Mouse (Mus musculus) large intestine, adult 2 months (tissue): ENCODE measurements around the gene Oard1. TPM values are rescaled to one million over a fixed set of nuclear protein-coding genes. Genes with fewer than 3 reads are reported as not detected.

Experiments
- DNase-seq: peaks from one replicate; pipeline ENCODE4 v3.0.0-alpha.2; 2012; ENCODE audit warnings: low read depth, low spot score
- WGBS: fragments of 180-500 bp; shearing (Covaris S2); methylation state at CpG from one replicate; pipeline ENCODE4 v1.1.7; 2018; 5-methylcytosine and 5-hydroxymethylcytosine counted together
- polyA plus RNA-seq: library from polyadenylated mRNA; depleted of rRNA; stranded (reverse); fragments of >200 nt; gene quantifications from 2 replicates; pipeline ENCODE4 v1.2.3, GENCODE M21; 2012; rRNA removed

Oard1 gene
- 13.4 and 15.1 TPM in 2 replicates for polyA plus RNA-seq

DNA sequence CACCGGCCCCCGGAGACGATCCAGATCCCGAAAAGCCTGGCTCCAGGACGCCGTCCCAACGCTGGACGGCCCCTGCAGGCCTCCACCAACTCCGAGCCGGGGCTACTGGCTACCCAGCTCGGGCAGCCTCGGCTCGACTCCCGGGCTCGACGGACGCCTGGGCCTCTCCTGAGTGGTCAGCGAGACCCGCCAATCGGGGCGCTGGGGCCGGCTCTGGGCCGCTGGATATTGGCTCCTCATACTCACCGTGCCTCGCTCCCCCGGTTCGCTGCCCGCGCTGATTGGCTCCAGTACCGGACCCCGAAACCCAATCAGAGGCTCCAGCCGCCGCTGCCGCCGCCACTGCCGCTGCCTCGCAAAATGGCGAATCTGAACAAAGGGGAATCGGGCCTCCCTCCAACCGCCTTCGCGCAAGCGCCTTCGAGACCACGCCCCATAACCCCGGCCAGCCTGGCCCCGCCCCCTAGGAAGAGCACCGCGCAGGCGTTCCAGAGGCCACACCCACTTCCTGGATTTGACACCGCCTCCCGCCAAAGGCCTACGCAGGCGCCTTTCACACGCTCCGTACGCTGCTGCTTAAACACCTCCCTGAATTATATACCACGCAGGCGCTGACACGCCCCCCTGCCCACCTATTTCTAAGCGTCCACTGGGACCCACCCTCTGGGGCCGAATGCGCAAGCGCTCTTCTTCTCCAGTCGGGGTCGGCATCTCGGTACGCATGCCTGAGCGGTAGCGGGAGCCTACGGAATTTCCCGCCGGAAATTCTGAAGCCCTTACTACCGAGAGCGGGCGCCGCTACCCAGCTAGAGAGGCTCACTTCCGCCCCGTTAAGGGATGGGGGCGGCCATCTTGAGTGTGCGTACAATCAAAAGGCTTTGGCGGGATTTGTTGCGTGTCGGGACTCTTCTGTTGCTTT, at the start of gene Oard1, which contains the start of gene Nfya:
TSS of gene Oard1 (plus strand) at position 635 of the 919 bp plus-strand sequence.
TSS of gene Nfya (minus strand) at position 527 of the 919 bp plus-strand sequence.
- peak; percentile 95 for DNase-seq
- WGBS = under 1% methylated on average over 84 of the region's 84 CpGs

DNA sequence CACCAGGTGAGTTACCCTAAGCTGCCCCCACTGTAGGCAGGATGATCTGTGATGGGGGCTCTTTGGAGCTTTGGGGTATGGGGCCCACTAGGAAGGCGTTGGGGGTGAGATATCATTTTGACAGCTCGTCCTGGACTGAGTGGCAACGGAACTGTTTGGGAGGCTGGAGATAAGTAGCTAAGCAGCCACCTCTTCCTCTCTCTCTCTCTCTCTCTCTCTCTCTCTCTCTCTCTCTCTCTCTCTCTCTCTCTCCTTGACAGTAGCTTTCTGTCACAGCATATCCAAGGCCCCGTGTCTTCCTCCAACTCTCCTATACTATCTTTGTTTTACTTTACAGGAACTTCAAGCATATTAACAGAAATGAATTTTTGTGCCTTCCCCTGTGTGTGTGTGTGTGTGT, 49.4 kb upstream of the Oard1 start:
- WGBS = 65% methylated on average over 4 of the region's 4 CpGs
- no peak for DNase-seq

DNA sequence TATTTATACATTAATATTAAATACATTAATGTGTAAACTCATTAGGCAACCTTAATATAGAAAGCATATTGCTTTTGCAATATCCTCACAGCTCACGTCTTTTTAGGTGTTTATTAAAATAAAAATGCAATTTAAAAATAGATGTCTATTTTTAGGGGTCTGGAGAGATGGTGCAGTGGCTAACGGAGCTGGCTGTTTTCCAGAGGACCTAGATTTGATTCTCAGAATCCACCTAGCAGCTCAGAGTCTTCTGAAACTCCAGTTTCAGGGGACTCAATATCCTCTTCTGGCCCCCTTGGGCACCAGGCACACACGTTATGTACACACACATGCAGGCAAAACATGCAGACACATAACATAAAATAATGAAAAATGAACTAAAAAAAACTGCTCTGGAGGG, 47.5 kb upstream of the Oard1 start:
- DNase-seq = no peak
- 63% methylated on average over 3 of the region's 3 CpGs for WGBS

DNA sequence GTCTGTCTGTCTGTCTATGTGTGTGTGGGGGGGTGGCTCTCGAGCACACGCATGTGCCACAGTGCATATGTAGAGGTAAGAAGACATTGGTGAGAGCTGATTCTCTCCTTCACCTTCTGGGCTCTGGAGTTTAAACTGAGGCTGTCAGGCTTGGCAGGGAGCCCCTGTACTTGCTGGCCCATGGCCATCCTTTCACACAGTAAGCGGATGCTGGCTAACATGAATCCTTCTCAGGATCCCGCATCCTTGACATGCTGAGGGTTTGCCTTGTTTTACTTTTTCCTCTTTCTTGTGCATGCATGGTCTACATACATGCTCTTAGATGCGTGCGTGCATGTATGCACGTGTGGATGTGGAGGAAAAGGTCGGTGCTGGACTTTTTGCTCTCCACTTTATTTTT, 46.8 kb upstream of the Oard1 start:
- no peak for DNase-seq
- WGBS = 79% methylated on average over 8 of the region's 8 CpGs

DNA sequence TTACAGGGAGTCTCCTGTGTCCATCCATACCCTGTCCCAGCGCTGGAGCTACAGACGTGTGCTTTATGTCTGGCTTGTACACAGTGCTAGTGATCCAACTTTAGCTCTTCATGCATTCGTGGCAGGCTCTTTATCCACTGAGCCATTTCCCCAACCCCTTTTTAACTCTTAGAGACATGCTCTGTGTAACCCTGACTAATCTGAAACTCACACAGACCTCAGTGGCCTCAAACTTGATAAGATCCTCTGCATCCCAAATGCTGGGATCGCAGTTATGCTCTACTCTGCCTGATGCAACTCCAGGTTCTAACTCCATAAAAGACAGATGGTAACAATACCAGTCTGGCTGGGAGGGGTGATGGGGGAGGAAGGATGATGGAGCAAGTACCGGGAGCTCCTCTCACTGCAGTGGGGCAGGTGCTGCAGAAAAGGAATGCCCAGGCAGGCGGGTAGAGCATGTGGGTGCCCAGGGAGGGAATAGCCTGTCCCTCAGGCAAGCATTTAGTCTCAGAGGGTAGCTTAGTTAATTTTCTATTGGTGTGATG, 46.3 kb upstream of the Oard1 start:
- 68% methylated on average over 6 of the region's 6 CpGs for WGBS
- DNase-seq = no peak

DNA sequence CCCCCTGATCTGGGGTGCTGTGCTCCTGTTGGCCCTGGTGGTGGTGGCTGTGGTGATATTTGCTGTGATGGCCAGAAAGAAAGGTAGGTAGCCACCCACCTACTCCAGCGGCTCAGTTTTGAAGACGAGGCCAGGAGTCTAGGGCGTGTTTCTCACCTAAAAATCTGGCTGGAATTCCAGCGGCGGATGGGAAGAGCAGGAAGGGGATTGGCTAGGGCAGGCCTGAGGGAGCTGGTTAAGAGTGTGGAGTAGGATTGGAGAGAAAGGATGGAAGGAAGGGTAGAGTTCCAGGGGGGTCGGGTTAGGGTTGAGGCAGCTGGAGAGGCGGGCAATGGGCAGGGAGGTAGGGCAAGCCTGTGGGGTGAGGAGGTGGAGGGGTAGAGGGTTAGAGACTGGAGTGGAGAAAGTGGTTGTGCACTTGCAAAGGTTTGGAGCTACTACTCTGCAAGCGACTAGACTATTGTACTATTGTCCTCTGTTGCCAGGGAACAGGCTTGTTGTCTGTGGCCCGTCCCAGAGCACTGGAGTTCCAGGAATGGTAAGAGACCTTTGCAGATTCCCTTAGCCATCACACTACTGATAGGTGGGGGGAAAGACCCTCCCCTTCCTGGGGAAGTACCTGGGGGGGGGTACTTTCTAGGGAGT, 44.2 kb upstream of the Oard1 start:
- WGBS = 66% methylated on average over 9 of the region's 9 CpGs
- DNase-seq = no peak

DNA sequence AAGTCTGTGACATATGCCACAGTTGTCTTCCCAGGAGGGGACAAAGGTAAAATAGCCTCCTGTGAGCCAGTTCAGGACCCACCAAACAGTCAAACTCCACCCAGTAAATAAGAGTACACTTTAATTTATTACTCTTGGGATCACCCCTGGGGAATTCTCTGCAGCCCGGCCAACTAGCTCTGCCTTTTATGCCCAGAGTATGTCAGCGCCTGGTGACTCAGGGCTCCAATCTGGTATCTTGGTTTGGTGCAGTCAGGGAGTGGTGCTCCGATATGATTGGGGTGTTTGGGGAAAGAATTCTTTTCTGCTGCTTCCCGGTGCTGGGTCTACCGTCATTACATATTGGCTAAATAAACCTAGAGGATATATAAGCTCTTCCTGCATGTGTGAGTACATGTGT, 43.0 kb upstream of the Oard1 start:
- whole genome bisulfite sequencing = 41% methylated on average over 5 of the region's 5 CpGs
- no peak for DNase-seq

DNA sequence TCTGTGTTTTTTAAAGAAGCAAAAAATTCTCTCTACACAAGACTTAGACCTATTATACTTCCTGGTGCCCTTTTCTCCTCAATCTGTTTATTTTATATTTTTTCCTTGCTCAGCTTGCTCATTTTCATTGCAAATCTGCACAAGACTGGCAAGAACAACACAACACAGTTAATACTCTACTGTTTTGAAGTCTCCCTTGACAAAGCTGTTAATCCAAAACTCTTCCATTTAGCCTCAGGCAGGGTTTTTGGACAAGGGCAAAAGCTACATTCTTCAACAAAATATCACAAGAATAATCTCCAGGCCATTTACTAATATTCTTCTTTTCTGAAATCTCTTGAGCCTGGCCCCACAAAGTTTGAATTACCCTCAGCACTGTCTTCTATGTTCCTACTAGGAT, 38.2 kb upstream of the Oard1 start:
- DNase-seq = no peak

DNA sequence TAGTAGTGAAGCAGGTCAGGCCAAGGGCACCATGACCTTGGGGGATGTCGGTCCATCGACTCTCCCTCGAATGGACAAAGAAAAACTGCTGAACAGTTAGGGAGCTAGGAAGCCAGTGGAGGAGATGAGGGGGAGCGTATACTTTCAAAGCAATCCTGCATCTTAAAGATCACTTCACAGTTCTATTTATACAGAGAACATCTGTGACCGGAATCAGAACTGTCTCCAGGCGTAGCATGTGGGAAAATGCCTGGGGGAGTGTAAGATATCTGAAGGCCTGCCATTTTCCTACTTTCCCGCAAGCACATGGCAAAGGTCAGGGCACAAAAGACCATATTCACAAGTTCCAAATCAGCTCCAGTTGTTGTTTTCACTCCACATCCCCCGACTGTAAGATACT, 36.8 kb upstream of the Oard1 start:
- no peak for DNase-seq
- 85% methylated on average over 8 of the region's 8 CpGs for WGBS

DNA sequence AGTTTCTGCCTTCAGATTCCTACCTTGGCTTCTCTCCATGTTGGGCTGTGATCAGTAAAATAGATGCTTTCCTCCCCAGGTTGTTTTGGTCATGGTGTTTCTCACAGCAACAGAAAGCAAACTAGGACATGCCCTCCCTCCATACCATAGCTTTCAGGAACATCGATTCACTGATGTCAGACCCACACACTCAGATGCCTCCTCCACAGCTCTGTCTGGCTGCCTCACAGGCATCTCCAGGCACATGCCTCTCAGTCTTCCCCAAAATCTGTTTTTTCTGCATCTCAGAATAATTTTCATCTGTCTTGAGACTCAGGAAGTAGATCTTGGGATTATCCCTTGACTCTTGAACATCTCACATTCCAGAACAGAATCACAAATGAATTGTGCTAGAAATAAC, 33.7 kb upstream of the Oard1 start:
- WGBS = 95% methylated on average over 1 of the region's 1 CpGs

DNA sequence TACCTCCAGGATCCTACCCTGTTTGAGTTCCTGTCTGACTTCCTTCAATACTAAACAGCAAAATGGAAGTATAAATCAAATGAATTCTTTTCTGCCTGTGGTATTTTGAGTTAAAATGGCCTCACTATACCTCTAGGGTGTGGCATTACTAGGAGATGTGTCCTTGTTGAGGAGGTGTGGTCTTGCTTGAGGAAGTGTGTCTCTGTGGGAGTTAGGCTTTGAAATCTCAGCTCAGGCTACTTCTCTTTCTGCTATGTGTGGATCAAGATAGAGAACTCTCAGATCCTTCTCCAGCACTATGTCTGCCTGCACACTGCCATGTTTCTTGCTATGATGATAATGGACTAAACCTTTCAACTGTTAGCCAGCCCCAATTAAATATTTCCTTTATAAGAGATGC, 30.8 kb upstream of the Oard1 start:
- no peak for DNase-seq

More for the DNA sequence above, 33.7 kb upstream of the Oard1 start:
- DNase-seq = no peak

DNA sequence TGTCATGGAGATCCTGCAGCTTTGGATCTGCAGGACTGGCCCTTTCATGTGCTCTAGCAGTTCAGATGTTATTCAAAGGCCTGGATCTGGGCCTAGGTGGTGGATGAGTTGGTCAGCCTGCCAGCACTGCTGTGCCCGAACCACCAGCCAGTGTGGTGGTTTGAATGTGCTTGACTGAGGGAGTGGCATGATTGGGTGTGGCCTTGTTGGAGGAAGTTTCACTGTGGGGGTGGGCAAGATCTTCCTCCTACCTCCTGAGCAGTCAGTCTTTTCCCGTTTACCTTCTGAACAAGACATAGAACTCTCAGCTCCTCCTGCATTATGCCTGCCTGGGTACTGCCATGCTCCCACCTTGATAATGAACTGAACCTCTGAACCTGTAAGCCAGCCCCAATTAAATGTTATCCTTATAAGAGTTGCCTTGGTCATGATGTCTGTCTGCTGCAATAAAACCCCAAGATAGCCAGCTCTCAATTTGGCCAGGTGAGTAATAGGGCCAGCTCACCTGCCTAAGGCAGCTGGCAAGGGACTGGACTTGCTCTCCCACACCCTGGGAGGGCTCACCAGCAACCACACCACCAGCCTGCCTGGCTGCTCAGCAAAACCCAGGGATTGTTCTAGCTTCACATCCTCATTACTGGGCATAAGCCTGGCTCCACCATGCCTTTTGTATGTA, 23.9 kb upstream of the Oard1 start:
- 31% methylated on average over 2 of the region's 2 CpGs for WGBS
- DNase-seq = no peak

DNA sequence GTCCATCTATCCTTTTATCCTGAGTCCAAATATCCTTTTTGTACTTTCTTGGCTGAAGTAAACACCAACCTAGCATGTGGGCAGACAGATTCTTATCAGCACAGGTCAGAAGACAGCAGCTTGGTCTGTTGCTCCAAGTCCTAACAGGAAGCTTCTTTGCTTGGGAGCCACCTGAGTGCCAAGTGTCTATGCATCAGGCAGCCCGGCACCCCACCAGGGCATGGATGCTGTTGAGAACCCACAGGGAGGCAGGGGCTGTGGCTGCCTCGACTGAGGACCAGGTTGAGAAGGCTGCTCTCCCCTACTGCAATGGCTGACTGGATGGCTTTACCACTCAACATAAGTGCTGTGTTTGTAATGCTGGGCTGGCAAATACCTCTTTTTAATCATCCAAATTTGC, 21.1 kb upstream of the Oard1 start:
- 81% methylated on average over 2 of the region's 2 CpGs for WGBS
- DNase-seq = no peak

DNA sequence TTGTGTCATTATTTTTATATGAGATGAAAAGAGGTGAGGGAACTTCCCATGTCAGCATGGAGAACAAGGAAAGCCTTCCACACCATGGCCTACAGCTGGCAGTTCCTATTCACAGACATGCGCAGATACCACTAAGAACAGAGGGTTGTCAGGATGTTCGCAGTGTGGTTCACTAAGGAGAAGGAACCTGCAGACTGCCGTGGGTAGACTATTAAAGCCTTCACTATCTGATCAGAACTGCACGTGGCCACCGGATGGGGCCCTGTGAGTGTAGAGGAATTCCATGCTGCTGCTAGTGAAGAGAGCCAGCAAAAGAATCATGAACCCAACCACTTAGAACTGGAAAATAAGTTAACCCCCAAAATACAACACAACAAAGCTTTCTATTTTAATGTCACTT, 20.4 kb upstream of the Oard1 start:
- DNase-seq = no peak
- WGBS = 92% methylated on average over 5 of the region's 5 CpGs

DNA sequence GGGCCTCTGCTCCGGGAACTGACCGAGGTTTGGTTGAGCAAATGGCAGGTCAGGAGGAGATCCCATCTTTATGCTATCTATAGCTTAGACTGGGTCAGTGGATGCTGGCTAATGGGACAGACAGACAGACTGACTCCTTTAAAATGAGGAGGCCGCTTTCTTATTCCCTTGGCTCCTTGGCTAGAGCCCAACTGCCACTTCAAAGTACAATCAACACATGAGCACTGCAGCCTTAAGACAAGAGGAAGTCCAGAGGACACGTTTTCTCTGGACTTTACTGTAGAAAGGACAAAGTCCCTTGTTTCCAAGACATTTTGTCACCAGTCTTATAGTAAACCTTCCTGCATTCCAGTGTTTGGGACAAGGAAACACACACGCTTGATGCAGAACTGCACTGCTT, 18.4 kb upstream of the Oard1 start:
- WGBS = 62% methylated on average over 5 of the region's 5 CpGs
- DNase-seq = no peak

DNA sequence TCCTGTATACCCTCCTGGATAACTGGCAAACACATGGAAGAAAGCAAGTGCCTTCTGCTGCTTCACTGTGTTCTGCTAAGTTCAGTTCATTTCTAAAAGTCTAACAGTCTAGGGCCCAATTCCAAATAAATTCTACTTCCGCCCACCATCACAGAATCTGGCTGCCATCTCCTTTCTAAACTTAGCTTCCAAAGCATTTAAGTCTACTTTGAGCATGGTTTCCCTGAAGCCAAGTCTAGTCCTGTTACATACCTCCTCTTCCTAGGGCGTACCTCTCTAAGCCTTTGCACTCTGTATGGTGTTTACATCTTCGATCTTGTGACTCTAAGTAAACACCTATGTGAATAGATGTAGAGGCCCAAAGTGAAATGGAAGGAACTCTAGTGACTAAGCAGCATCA, 17.2 kb upstream of the Oard1 start:
- no peak for DNase-seq
- 85% methylated on average over 3 of the region's 3 CpGs for WGBS

DNA sequence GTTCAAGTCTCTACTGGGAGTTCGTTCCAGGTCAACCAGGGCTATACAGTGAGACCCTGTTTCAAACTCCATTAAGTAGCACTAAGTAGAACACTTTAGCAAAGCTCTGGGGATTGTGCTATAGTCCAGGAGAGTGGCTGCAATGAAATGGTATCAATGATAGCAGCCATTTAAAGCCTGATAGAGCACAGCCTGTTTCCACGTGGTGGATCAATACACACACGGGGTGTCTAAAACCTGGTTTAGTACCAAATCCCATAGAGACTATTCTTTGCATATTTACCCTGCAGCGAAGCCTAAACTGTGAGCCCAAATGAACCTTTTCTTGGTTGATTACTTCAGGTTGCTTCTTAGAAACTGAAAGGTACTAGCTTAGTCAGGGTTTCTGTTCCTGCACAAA, 8.1 kb upstream of the Oard1 start:
- no peak for DNase-seq
- 78% methylated on average over 4 of the region's 4 CpGs for WGBS

DNA sequence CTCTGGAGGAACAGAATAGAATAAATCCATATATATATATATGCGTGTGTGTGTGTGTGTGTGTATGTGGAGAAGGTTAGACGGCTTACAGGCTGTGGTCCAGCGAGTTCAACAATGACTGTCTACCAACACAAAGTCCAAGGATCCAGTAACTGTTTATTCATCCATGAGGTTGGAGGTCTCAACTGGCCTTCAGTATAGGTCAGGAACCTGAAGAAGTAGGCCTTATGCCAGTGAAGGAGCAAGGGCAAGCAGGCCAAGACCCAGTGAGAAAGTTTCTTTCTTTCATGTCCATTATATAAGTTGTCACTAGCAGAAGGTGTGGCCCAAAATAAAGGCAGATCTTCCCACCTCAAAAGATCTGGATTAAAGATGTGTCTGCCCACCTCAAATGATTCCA, 7.1 kb upstream of the Oard1 start:
- DNase-seq = no peak
- WGBS = 85% methylated on average over 3 of the region's 3 CpGs

DNA sequence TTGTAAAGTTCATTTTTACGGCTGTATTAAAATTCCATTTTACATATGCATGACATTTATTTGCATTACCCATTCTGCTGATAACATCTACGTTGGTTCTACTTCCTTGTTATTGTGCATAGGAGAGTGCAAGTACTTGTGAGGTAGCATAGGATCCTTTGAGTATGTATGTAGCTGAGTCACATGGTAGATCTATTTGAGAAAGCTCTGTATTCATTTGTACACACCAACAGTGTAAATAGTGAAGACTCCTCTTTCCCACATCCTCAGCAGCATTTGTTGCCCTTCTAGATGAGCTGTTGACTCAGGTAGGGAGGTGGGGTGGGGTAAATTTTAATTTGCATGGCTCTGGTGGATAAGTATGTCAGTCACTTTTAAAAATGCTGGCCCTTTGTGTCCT, 6.0 kb upstream of the Oard1 start:
- no peak for DNase-seq
- 46% methylated on average over 2 of the region's 2 CpGs for WGBS

DNA sequence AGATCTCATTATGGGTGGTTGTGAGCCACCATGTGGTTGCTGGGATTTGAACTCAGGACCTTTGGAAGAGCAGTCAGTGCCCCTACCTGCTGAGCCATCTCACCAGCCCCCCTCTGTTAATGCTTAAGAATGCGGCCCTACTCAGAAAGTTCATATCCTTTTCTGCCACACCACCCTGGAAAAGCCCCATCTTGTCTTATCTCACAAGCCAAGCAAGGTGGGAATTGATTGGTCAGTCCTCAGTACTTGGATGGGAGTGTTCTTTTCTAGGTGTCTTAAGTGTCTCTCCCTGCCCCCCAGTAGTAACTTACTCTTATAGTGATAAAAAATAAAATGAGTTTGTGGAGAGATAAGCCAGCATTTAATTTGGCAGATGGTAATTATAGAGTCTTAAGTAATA, 5.1 kb upstream of the Oard1 start:
- 79% methylated on average over 1 of the region's 1 CpGs for WGBS
- no peak for DNase-seq
